Mouse (Mus musculus): ENCODE data around the gene Crispld2. TPM values are rescaled to one million over a fixed set of nuclear protein-coding genes. Genes with fewer than 3 reads are reported as not detected.

Crispld2 gene
- polyA plus RNA-seq, 1 experiment from 2014 or later = 12.2 TPM

DNA sequence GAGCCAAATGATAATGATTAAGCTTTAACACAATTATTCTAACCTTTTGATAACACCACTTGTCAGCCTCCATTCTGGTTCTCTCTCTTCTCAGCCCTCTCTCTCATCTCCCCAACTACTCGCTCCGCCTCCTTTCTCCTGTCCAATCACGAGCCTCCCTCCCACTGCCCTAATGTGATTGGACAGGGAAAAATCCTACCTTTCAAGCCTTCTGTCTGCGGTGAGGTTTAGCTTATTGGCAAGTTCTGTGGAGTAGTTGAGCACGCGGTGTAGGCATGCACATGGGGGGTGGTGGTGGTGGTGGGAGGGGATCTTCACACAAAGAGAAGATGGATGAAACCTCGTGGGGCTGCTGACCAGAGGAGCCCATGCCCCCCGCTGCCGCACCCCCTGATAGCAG is 20.7 kb downstream of the Crispld2 start:
- DNase-seq (ENCODE audit: low spot score) (peak; percentile 49), ATAC-seq (replicated peaks; ENCODE audit: low FRiP score, low read depth) (0 out of 2 replicates have a peak, but pooled peaks have one; percentile 42)
- Histone ChIP-seq H3K4me3 (replicated peaks; ENCODE audit: low read depth, low read length) (no peak overlapping the region), H3K27me3 (ENCODE audit: insufficient read depth, low read length) (no peaks in the 10 kb centered on the region), H3K4me1 (replicated peaks; ENCODE audit: insufficient read depth, low read length) (peaks cover 13% of the 10 kb centered on the region; the same call in 1 of the 2 replicates), H3K9ac (ENCODE audit: low read depth, low read length) (no peak overlapping the region), H3K27ac (no peak overlapping the region), H3K9me3 (replicated peaks; ENCODE audit: low read length) (no peaks in the 10 kb centered on the region), H3K4me2 (ENCODE audit: low read length) (no peak overlapping the region), H3K36me3 (ENCODE audit: insufficient read depth, low read length) (no peaks in the 10 kb centered on the region)
- WGBS = 46% methylated on average over 9 of the region's 9 CpGs
- no peak for TF ChIP-seq CTCF (IDR thresholded peaks at IDR 0.05; ENCODE audit: low read depth)

DNA sequence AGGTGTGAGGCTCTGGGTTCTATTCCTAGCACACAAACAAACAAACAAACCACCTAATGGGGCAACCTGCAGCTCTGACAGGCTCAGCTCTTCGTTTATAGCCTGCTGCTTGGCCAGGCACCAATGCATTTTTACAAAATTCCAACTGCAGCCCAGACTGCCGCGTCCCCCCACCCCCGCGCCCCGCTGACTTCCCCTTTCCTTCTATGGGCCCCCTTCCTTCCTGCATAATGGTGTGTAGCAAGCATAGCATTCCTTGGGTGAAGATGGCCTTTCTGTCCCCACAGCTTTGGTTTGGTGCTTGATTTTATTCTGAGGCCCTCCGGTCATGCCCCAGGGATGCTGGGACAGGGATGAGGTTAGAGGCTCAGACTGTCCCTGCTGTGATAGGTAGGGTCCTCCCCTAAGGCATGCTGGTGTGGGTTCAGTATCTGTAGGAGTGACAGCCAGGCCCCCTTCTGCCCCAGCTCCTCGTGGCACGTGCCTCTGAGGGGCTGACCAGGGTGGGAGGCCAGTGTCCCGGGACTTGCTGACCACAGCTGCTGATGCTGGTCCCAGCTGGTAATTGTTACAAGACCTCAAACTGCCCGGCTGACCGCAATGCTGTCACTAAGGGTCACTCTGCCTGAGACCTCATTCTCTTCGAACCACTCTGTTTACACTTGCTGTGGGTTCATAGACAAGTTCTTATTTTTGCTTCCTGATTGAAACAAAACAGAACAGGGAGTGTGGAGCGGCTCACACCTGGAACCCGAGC is 22.2 kb downstream of the Crispld2 start:
- Histone ChIP-seq H3K27me3 (ENCODE audit: insufficient read depth, low read length) (no peaks in the 10 kb centered on the region), H3K4me1 (replicated peaks; ENCODE audit: insufficient read depth, low read length) (peaks cover 13% of the 10 kb centered on the region; the same call in 1 of the 2 replicates), H3K36me3 (ENCODE audit: insufficient read depth, low read length) (no peaks in the 10 kb centered on the region), H3K4me2 (ENCODE audit: low read length) (no peak overlapping the region), H3K4me3 (replicated peaks; ENCODE audit: low read depth, low read length) (no peak overlapping the region), H3K27ac (peak overlapping the region; percentile 34; the same call in 1 of the 2 replicates), H3K9me3 (replicated peaks; ENCODE audit: low read length) (no peaks in the 10 kb centered on the region), H3K9ac (ENCODE audit: low read depth, low read length) (no peak overlapping the region)
- DNase-seq (ENCODE audit: low spot score) (peak; percentile 69), ATAC-seq (replicated peaks; ENCODE audit: low FRiP score, low read depth) (peak; percentile 33; the same call in 1 of the 2 replicates)
- WGBS = 27% methylated on average over 15 of the region's 15 CpGs
- no peak for TF ChIP-seq CTCF (IDR thresholded peaks at IDR 0.05; ENCODE audit: low read depth)

DNA sequence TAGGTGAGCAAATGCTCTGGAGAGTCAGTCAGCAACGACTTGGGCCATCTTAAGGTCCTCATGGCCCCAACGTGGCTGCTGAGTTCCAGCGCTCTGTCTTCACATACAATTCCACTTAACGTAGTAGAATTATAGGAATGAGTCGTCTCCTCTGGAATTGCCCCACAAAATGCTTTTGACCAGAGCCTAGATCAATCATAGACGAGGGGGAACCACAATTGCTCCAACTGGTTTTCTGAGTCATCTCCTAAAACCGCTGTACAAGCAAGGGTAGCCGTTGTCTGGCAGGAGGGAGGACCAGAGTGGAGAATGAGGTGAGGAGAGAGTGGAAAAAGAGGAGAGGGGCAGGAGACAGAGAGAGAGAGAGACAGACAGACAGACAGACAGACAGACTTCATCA is 23.7 kb downstream of the Crispld2 start:
- WGBS = 91% methylated on average over 8 of the region's 8 CpGs

DNA sequence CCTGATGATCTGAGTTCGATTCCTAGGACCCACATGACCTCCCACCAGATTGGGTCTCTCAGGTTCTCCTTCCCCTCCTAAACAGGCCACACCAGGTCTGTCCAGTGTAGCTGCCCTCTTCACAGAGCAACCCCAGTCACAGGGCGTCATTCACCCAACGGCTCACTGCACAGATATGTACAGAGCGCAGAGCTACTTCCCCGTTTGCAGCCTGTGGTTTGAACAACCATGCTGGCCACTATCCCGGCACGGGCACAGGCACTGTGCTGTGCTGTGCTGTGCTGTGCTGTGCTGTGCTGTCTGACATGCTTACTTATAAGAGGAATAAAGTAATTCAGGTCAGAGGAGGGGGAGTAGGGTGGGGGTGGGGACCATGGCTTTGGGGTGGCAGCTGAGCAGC is 24.2 kb downstream of the Crispld2 start:
- Histone ChIP-seq H3K4me1 (replicated peaks; ENCODE audit: insufficient read depth, low read length) (peaks cover 13% of the 10 kb centered on the region; the same call in 1 of the 2 replicates), H3K27me3 (ENCODE audit: insufficient read depth, low read length) (no peaks in the 10 kb centered on the region)

More for the DNA sequence above, 23.7 kb downstream of the Crispld2 start:
- Histone ChIP-seq H3K36me3 (ENCODE audit: insufficient read depth, low read length) (no peaks in the 10 kb centered on the region), H3K27me3 (ENCODE audit: insufficient read depth, low read length) (no peaks in the 10 kb centered on the region), H3K4me2 (ENCODE audit: low read length) (no peak overlapping the region), H3K9me3 (replicated peaks; ENCODE audit: low read length) (no peaks in the 10 kb centered on the region), H3K9ac (ENCODE audit: low read depth, low read length) (no peak overlapping the region), H3K4me1 (replicated peaks; ENCODE audit: insufficient read depth, low read length) (peaks cover 13% of the 10 kb centered on the region; the same call in 1 of the 2 replicates), H3K27ac (no peak overlapping the region), H3K4me3 (replicated peaks; ENCODE audit: low read depth, low read length) (no peak overlapping the region)
- no peak for ATAC-seq (replicated peaks; ENCODE audit: low FRiP score, low read depth)
- no peak for TF ChIP-seq CTCF (IDR thresholded peaks at IDR 0.05; ENCODE audit: low read depth)
- DNase-seq (ENCODE audit: low spot score) = no peak

DNA sequence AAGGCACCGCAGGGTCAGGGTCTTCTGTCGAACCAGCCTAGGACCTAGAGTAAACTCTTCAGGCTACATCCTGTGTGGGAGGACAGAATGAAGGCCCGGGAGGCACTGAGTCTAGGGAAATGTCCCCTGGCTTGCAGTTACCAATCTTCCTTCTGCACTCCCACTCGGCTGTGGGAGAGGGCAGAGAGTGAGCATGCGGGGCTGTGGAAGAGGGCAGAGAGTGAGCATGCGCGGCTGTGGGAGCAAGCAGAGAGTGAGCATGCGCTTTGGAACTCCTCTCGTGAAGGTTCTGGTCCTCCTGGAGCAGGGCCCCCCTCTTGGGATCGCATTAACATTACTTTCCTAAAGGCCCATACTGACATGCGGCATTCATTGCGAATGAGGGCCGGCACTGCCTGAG is 25.1 kb downstream of the Crispld2 start:
- Histone ChIP-seq H3K4me1 (replicated peaks; ENCODE audit: insufficient read depth, low read length) (peaks cover 13% of the 10 kb centered on the region; the same call in 1 of the 2 replicates), H3K27ac (no peak overlapping the region), H3K9me3 (replicated peaks; ENCODE audit: low read length) (no peaks in the 10 kb centered on the region), H3K4me3 (replicated peaks; ENCODE audit: low read depth, low read length) (no peak overlapping the region), H3K4me2 (ENCODE audit: low read length) (no peak overlapping the region), H3K27me3 (ENCODE audit: insufficient read depth, low read length) (no peaks in the 10 kb centered on the region), H3K36me3 (ENCODE audit: insufficient read depth, low read length) (no peaks in the 10 kb centered on the region), H3K9ac (ENCODE audit: low read depth, low read length) (no peak overlapping the region)
- TF ChIP-seq CTCF (IDR thresholded peaks at IDR 0.05; ENCODE audit: low read depth) = no peak
- ATAC-seq (replicated peaks; ENCODE audit: low FRiP score, low read depth) (no peak), DNase-seq (ENCODE audit: low spot score) (peak; percentile 25)
- 66% methylated on average over 13 of the region's 13 CpGs for WGBS

More for the DNA sequence above, 24.2 kb downstream of the Crispld2 start:
- Histone ChIP-seq H3K9ac (ENCODE audit: low read depth, low read length) (no peak overlapping the region), H3K4me2 (ENCODE audit: low read length) (no peak overlapping the region), H3K9me3 (replicated peaks; ENCODE audit: low read length) (no peaks in the 10 kb centered on the region), H3K4me3 (replicated peaks; ENCODE audit: low read depth, low read length) (no peak overlapping the region), H3K36me3 (ENCODE audit: insufficient read depth, low read length) (no peaks in the 10 kb centered on the region), H3K27ac (no peak overlapping the region)
- no peak for ATAC-seq (replicated peaks; ENCODE audit: low FRiP score, low read depth)
- TF ChIP-seq CTCF (IDR thresholded peaks at IDR 0.05; ENCODE audit: low read depth) = no peak
- DNase-seq (ENCODE audit: low spot score) = no peak
- WGBS = 63% methylated on average over 7 of the region's 7 CpGs

DNA sequence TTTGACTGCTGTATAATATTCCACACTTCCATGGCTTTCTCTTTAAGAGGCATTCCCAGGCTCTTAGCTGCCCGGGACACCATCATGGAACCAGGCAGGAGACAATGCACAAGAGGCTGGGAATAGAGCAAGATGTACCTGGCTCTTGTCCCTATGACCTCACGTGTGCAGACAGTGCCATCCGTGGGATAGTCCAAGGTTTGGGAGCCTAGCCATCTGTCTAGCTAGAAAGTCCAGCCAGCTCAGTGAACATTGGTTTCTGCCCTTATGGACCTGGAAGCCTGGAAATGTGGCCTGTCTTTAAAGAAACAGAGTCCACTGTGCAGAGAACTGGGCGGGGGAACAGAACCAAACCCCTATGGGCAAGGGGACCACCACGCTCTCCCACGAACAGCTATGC is 25.5 kb downstream of the Crispld2 start:
- ATAC-seq (replicated peaks; ENCODE audit: low FRiP score, low read depth) = no peak
- TF ChIP-seq CTCF (IDR thresholded peaks at IDR 0.05; ENCODE audit: low read depth) = no peak
- 97% methylated on average over 6 of the region's 6 CpGs for WGBS

More for the DNA sequence above, 25.5 kb downstream of the Crispld2 start:
- no peaks in the 10 kb centered on the region for H3K36me3 ChIP-seq (ENCODE audit: insufficient read depth, low read length)
- H3K9ac ChIP-seq (ENCODE audit: low read depth, low read length) = no peak overlapping the region
- H3K27ac ChIP-seq = no peak overlapping the region
- H3K4me3 ChIP-seq (replicated peaks; ENCODE audit: low read depth, low read length) = no peak overlapping the region
- peaks cover 13% of the 10 kb centered on the region; the same call in 1 of the 2 replicates for H3K4me1 ChIP-seq (replicated peaks; ENCODE audit: insufficient read depth, low read length)
- no peaks in the 10 kb centered on the region for H3K27me3 ChIP-seq (ENCODE audit: insufficient read depth, low read length)
- no peak for DNase-seq (ENCODE audit: low spot score)
- H3K9me3 ChIP-seq (replicated peaks; ENCODE audit: low read length) = no peaks in the 10 kb centered on the region
- H3K4me2 ChIP-seq (ENCODE audit: low read length) = no peak overlapping the region

Measured in kidney, postnatal 0 days (tissue).